Mouse (Mus musculus): Measurements from ENCODE around the gene Pea15a. TPM values are rescaled to one million over a fixed set of nuclear protein-coding genes. Genes with fewer than 3 reads are reported as not detected.

The Pea15a gene
- total RNA-seq, 2 experiments from 2014 or later: 92.5 to 94.7 TPM

- DNase-seq (ENCODE audit: low spot score in 2 of 2): no peak
Measured at GRCm38 (mm10) chr1:172204814-172205740, 1.5 kb downstream of the Pea15a start.

GRCm38 (mm10) chr1:172204033-172204813 is 2.4 kb downstream of the Pea15a start:
- DNase-seq (ENCODE audit: low spot score in 2 of 2): no peak

GRCm38 (mm10) chr1:172203566-172203965 is 3.0 kb downstream of the Pea15a start:
- DNase-seq (ENCODE audit: low spot score in 2 of 2): no peak

- DNase-seq (ENCODE audit: low spot score in 2 of 2): no peak
Measured at GRCm38 (mm10) chr1:172202894-172203522, 3.6 kb downstream of the Pea15a start.

- no peak for DNase-seq (ENCODE audit: low spot score in 2 of 2)
Measured at GRCm38 (mm10) chr1:172201967-172202880, 4.4 kb downstream of the Pea15a start.

GRCm38 (mm10) chr1:172200871-172201447 is 5.6 kb downstream of the Pea15a start:
- DNase-seq (ENCODE audit: low spot score in 2 of 2): no peak

GRCm38 (mm10) chr1:172200161-172200560 is 6.4 kb downstream of the Pea15a start:
- DNase-seq (ENCODE audit: low spot score in 2 of 2): no peak

GRCm38 (mm10) chr1:172198996-172199395 is 7.6 kb downstream of the Pea15a start:
- no peak for DNase-seq (ENCODE audit: low spot score in 2 of 2)

GRCm38 (mm10) chr1:172198316-172198715 is 8.3 kb downstream of the Pea15a start:
- no peak for DNase-seq (ENCODE audit: low spot score in 2 of 2)

GRCm38 (mm10) chr1:172197851-172198250 is 8.8 kb downstream of the Pea15a start:
- no peak for DNase-seq (ENCODE audit: low spot score in 2 of 2)

GRCm38 (mm10) chr1:172197146-172197545 is 9.5 kb downstream of the Pea15a start:
- DNase-seq (ENCODE audit: low spot score in 2 of 2): no peak

GRCm38 (mm10) chr1:172194435-172194834 is 12.2 kb downstream of the Pea15a start:
- DNase-seq (ENCODE audit: low spot score in 2 of 2): no peak

- no peak for DNase-seq (ENCODE audit: low spot score in 2 of 2)
Measured at GRCm38 (mm10) chr1:172192217-172192616, 14.4 kb downstream of the Pea15a start.

- no peak for DNase-seq (ENCODE audit: low spot score in 2 of 2)
Measured at GRCm38 (mm10) chr1:172191578-172191977, 15.0 kb downstream of the Pea15a start.

- no peak for DNase-seq (ENCODE audit: low spot score in 2 of 2)
Measured at GRCm38 (mm10) chr1:172188891-172189290, 17.7 kb downstream of the Pea15a start.

GRCm38 (mm10) chr1:172186401-172187289 is 20.0 kb downstream of the Pea15a start:
- no peak for DNase-seq (ENCODE audit: low spot score in 2 of 2)

GRCm38 (mm10) chr1:172183915-172184314 is 22.7 kb downstream of the Pea15a start:
- DNase-seq (ENCODE audit: low spot score in 2 of 2): no peak

- DNase-seq (ENCODE audit: low spot score in 2 of 2): no peak
Measured at GRCm38 (mm10) chr1:172183056-172183455, 23.5 kb downstream of the Pea15a start.

- DNase-seq (ENCODE audit: low spot score in 2 of 2): no peak
Measured at GRCm38 (mm10) chr1:172181777-172182176, 24.8 kb downstream of the Pea15a start.
